ENCODE assay signal across 9 mouse cellular contexts in the genomic region with DNA sequence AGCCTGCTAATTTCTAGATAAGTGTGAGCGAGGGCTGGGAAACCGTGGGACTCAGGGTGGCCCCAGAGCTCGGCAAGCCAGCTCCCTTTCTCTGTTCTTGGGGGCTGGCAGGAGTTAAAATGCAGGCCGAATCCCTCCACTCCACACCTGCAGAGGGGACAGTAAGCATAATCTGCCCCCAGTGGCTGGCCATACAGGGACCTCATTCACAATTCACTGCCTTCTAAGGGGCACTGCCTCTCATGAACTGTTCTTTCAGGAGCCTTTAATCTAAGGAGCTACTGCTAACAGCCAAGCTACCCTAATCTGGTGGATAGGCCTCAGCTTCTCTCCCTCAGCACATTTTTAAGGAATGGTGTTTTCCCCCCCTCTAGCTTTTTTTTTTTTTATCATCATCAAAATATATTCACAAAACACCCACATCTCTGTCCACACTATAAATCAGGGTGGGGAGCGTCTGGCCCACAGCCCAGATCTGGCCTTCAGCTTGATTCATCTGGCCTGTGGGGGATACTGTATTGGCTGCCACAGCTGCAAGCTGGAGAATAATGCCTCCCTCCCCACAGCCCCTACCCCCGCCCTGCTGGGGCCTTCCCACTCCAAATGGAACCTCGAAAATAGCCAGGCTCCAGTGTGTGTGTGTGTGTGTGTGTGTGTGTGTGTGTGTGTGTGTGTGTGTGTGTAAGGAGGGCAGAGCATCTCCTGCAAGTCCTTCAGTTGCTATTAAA. TPM values are rescaled to one million over a fixed set of nuclear protein-coding genes. Genes with fewer than 3 reads are reported as not detected.
DNase-seq lines count a peak whose midpoint lies in the region; ATAC-seq lines count a peak whose summit lies in the region.
"Had no signal": no experiment of that assay in that cellular context is flagged by ENCODE, and none has a peak within 500 bp of the region (broad histone marks: within the 10 kb centered on the region; RNA-seq: fewer than 3 reads in every experiment).

No protein-coding gene starts in this region.

- H3K4me3 ChIP-seq in forebrain, embryonic 15.5 days, result no peak overlapping the region
- H3K4me3 ChIP-seq in neural tube, embryonic 14.5 days (ENCODE audit: low read depth, low read length), result no peak overlapping the region

- 33% methylated on average over 7 of the region's 7 CpGs for WGBS in forebrain, embryonic 15.5 days
- 27% methylated on average over 7 of the region's 7 CpGs for WGBS in neural tube, embryonic 14.5 days

- DNase-seq in urinary bladder, postnatal 14 days (ENCODE audit: low spot score), result peak; percentile 69
- DNase-seq in urinary bladder, postnatal 10 days (ENCODE audit: low spot score), result no peak
- DNase-seq in heart, postnatal 36 days, result peak; percentile 41 to 43
- DNase-seq in kidney, postnatal 4 days, result peak; percentile 84 to 89
- DNase-seq in T-cell, adult 2 months (ENCODE audit: low spot score), result no peak

- peak overlapping the region; percentile 62 for H3K27ac ChIP-seq in forebrain, embryonic 15.5 days (replicated peaks)
- peak overlapping the region; percentile 74 for H3K27ac ChIP-seq in neural tube, embryonic 14.5 days (ENCODE audit: low read depth, low read length)

- H3K36me3 ChIP-seq in forebrain, embryonic 15.5 days, result no peaks in the 10 kb centered on the region
- H3K36me3 ChIP-seq in neural tube, embryonic 14.5 days (ENCODE audit: control insufficient read depth, insufficient read depth, low read length), result no peaks in the 10 kb centered on the region

- no peaks in the 10 kb centered on the region for H3K27me3 ChIP-seq in forebrain, embryonic 15.5 days
- H3K27me3 ChIP-seq in neural tube, embryonic 14.5 days (ENCODE audit: control insufficient read depth, insufficient read depth, low read length), result no peaks in the 10 kb centered on the region

- H3K9me3 ChIP-seq in forebrain, embryonic 15.5 days, result no peaks in the 10 kb centered on the region
- H3K9me3 ChIP-seq in neural tube, embryonic 14.5 days (ENCODE audit: control insufficient read depth, low read length), result no peaks in the 10 kb centered on the region

- intact Hi-C loops in heart, postnatal 36 days (cut with DNase I), result loop anchor here (5.0 kb wide), 1 partner anchor 95 kb away; no protein-coding TSS in a partner anchor

- 0 out of 2 replicates have a peak, but pooled peaks cover 4% of the 10 kb centered on the region for H3K4me1 ChIP-seq in forebrain, embryonic 15.5 days
- H3K4me1 ChIP-seq in neural tube, embryonic 14.5 days (ENCODE audit: control insufficient read depth, insufficient read depth, low read length), result no peaks in the 10 kb centered on the region

- H3K4me2 ChIP-seq in forebrain, embryonic 15.5 days (replicated peaks), result no peak overlapping the region
- no peak overlapping the region for H3K4me2 ChIP-seq in neural tube, embryonic 14.5 days (ENCODE audit: low read depth, low read length)

- peak; percentile 83 for ATAC-seq in forebrain, embryonic 15.5 days (replicated peaks)
- peak; percentile 93 for ATAC-seq in neural tube, embryonic 14.5 days (ENCODE audit: low read depth)
- no peak for ATAC-seq in monocyte, adult 5-6 weeks (replicated peaks; ENCODE audit: insufficient number of reproducible peaks, low FRiP score, low TSS enrichment, poor library complexity, severe bottlenecking)

- no peak overlapping the region for H3K9ac ChIP-seq in forebrain, embryonic 15.5 days (replicated peaks)
- H3K9ac ChIP-seq in neural tube, embryonic 14.5 days (replicated peaks; ENCODE audit: low read depth, low read length), result no peak overlapping the region

RNA-seq across cellular contexts. Expression of a gene that starts 28.0 kb away (rescaled TPM):
- 0.34 and 0.64 TPM in 2 replicates for polyA plus RNA-seq in forebrain, embryonic 15.5 days (2015; fragmentation: Nextera tagmentation; extraction: Ambion mirVana)
- not detected for total RNA-seq in heart, postnatal 36 days (2021)
- polyA plus RNA-seq in neural tube, embryonic 14.5 days (2014; fragmentation: Nextera tagmentation; extraction: Ambion mirVana), result 0.50 TPM in 1 of 2 replicates, not detected in the other
- total RNA-seq in monocyte, adult 5-6 weeks (2017), result not detected in 3 replicates
- total RNA-seq: liver, adult 2 months had no signal
- polyA plus RNA-seq: liver, adult 2 months had no signal

RNA-seq across cellular contexts. Expression of a gene that starts 57.7 kb away (rescaled TPM):
- 3.7 and 4.3 TPM in 2 replicates for polyA plus RNA-seq in forebrain, embryonic 15.5 days (2015; fragmentation: Nextera tagmentation; extraction: Ambion mirVana)
- total RNA-seq in heart, postnatal 36 days (2021), result 1 to 10 TPM; 2.5 to 3.5 TPM
- polyA plus RNA-seq in neural tube, embryonic 14.5 days (2014; fragmentation: Nextera tagmentation; extraction: Ambion mirVana), result 3.6 and 4.0 TPM in 2 replicates
- 2.1 to 3.1 TPM (median 2.8 TPM) in 3 replicates for total RNA-seq in monocyte, adult 5-6 weeks (2017)

Comparison
In these comparisons a context has a peak if more than half of its experiments do, and no peak if none do; other contexts are left out.
1. DNase-seq: peak in urinary bladder, postnatal 14 days (single experiment), heart, postnatal 36 days (2 of 2) and kidney, postnatal 4 days (2 of 2); none in urinary bladder, postnatal 10 days (single experiment) and T-cell, adult 2 months (single experiment).